Mouse (Mus musculus) brain, adult 2 months (tissue): ENCODE data around the gene Rin3.

Source experiments
- DNase-seq: peaks from one replicate; pipeline ENCODE4 v3.0.0; 2011; ENCODE audit warnings: low read depth, low spot score

Gene Rin3

GRCm38 (mm10) chr12:102302322-102302721, 19.5 kb downstream of the Rin3 start:
- no peak for DNase-seq

GRCm38 (mm10) chr12:102302831-102303351, 20.0 kb downstream of the Rin3 start:
- no peak for DNase-seq

GRCm38 (mm10) chr12:102303867-102304266, 21.0 kb downstream of the Rin3 start:
- peak; percentile 69 for DNase-seq

- peak; percentile 57 for DNase-seq
These were observed 22.4 kb downstream of the Rin3 start for GRCm38 (mm10) chr12:102305069-102305836.

GRCm38 (mm10) chr12:102308001-102308456, 25.2 kb downstream of the Rin3 start:
- no peak for DNase-seq

GRCm38 (mm10) chr12:102308457-102309011, 25.7 kb downstream of the Rin3 start:
- DNase-seq, result peak; percentile 84

GRCm38 (mm10) chr12:102309099-102309799, 26.4 kb downstream of the Rin3 start:
- no peak for DNase-seq

GRCm38 (mm10) chr12:102309800-102310195, 26.9 kb downstream of the Rin3 start:
- DNase-seq, result peak; percentile 61

GRCm38 (mm10) chr12:102310261-102310660, 27.4 kb downstream of the Rin3 start:
- no peak for DNase-seq

GRCm38 (mm10) chr12:102311454-102311853, 28.6 kb downstream of the Rin3 start:
- DNase-seq, result no peak

GRCm38 (mm10) chr12:102319150-102319549, 36.3 kb downstream of the Rin3 start:
- DNase-seq, result no peak

GRCm38 (mm10) chr12:102319899-102320298, 37.1 kb downstream of the Rin3 start:
- DNase-seq, result no peak

GRCm38 (mm10) chr12:102320322-102320721, 37.5 kb downstream of the Rin3 start:
- DNase-seq, result no peak

- DNase-seq, result no peak
These were observed 38.3 kb downstream of the Rin3 start for GRCm38 (mm10) chr12:102321064-102321728.

- DNase-seq, result no peak
These were observed 39.0 kb downstream of the Rin3 start for GRCm38 (mm10) chr12:102321855-102322254.

- no peak for DNase-seq
These were observed 40.5 kb downstream of the Rin3 start for GRCm38 (mm10) chr12:102323392-102323791.

GRCm38 (mm10) chr12:102324156-102324885, 41.5 kb downstream of the Rin3 start:
- no peak for DNase-seq

GRCm38 (mm10) chr12:102324886-102325220, 42.0 kb downstream of the Rin3 start:
- DNase-seq, result no peak

GRCm38 (mm10) chr12:102326753-102327340, 44.0 kb downstream of the Rin3 start:
- DNase-seq, result no peak

- DNase-seq, result no peak
These were observed 44.7 kb downstream of the Rin3 start for GRCm38 (mm10) chr12:102327525-102327924.

GRCm38 (mm10) chr12:102328090-102328489, 45.2 kb downstream of the Rin3 start:
- DNase-seq, result no peak
